Mouse (Mus musculus) neural tube, embryonic 10.5 days (tissue): ENCODE measurements around the gene Papss1.

ENCODE experiments used
- DNase-seq: peaks from one replicate; pipeline ENCODE4 v3.0.0-alpha.2; 2017; ENCODE audit warnings: low spot score; ENCODE audit errors: extremely low spot score

The Papss1 gene

GRCm38 (mm10) chr3:131631318-131631870 lies 66.8 kb downstream of the Papss1 start:
- no peak for DNase-seq

- DNase-seq, result no peak
These were observed 69.5 kb downstream of the Papss1 start for GRCm38 (mm10) chr3:131634091-131634490.

GRCm38 (mm10) chr3:131636126-131636525 lies 71.6 kb downstream of the Papss1 start:
- DNase-seq, result no peak

GRCm38 (mm10) chr3:131637008-131637407 lies 72.4 kb downstream of the Papss1 start:
- DNase-seq, result no peak

GRCm38 (mm10) chr3:131637664-131638063 lies 73.1 kb downstream of the Papss1 start:
- peak; percentile 51 for DNase-seq

- no peak for DNase-seq
These were observed 73.6 kb downstream of the Papss1 start for GRCm38 (mm10) chr3:131638216-131638615.

- DNase-seq, result no peak
These were observed 78.2 kb downstream of the Papss1 start for GRCm38 (mm10) chr3:131642681-131643292.

- no peak for DNase-seq
These were observed 80.6 kb downstream of the Papss1 start for GRCm38 (mm10) chr3:131645203-131645602.

GRCm38 (mm10) chr3:131654366-131654765 lies 89.8 kb downstream of the Papss1 start:
- DNase-seq, result no peak

GRCm38 (mm10) chr3:131656032-131656431 lies 91.5 kb downstream of the Papss1 start:
- no peak for DNase-seq

GRCm38 (mm10) chr3:131660126-131660525 lies 95.6 kb downstream of the Papss1 start:
- DNase-seq, result no peak

- no peak for DNase-seq
These were observed 96.1 kb downstream of the Papss1 start for GRCm38 (mm10) chr3:131660629-131661028.

- DNase-seq, result no peak
These were observed 98.1 kb downstream of the Papss1 start for GRCm38 (mm10) chr3:131662589-131663148.

GRCm38 (mm10) chr3:131669910-131670309 lies 105.3 kb downstream of the Papss1 start:
- DNase-seq, result no peak

- no peak for DNase-seq
These were observed 121.5 kb downstream of the Papss1 start for GRCm38 (mm10) chr3:131686106-131686505.

GRCm38 (mm10) chr3:131689949-131690348 lies 125.4 kb downstream of the Papss1 start:
- no peak for DNase-seq

GRCm38 (mm10) chr3:131690543-131690942 lies 126.0 kb downstream of the Papss1 start:
- no peak for DNase-seq

- no peak for DNase-seq
These were observed 126.6 kb downstream of the Papss1 start for GRCm38 (mm10) chr3:131691202-131691601.
